Mouse (Mus musculus) CH12.LX (cell line): Measurements from ENCODE around the gene Smlr1. TPM values are rescaled to one million over a fixed set of nuclear protein-coding genes. Genes with fewer than 3 reads are reported as not detected.

Experiments
- DNase-seq: peaks from one replicate; pipeline ENCODE4 v3.0.0-alpha.2; 2013; ENCODE audit errors: extremely low read depth
- H3K27ac ChIP-seq: 2 replicates; pipeline ENCODE4 v1.5.1; 2012; ENCODE audit warnings: low read depth, mild to moderate bottlenecking, control low read depth, moderate library complexity; ENCODE audit not compliant: insufficient read depth
- H3K27me3 ChIP-seq: replicated peaks from 2 replicates; pipeline ENCODE3; 2012; ENCODE audit warnings: inconsistent platforms
- H3K36me3 ChIP-seq, 2 experiments: replicated peaks in 1 of 2; 2 replicates each; pipeline versions ENCODE3 to v1.6.1; 2012; ENCODE audit warnings: inconsistent platforms in 1 of 2, low read length in 1 of 2, mild to moderate bottlenecking in 1 of 2, mixed read lengths in 1 of 2, moderate library complexity in 1 of 2; ENCODE audit not compliant: control insufficient read depth in 1 of 2, insufficient read depth in 1 of 2
- H3K4me1 ChIP-seq, 2 experiments: 2 replicates each; pipeline ENCODE4 v1.6.1; 2012; ENCODE audit warnings: inconsistent platforms in 1 of 2, moderate library complexity in 1 of 2; ENCODE audit not compliant: insufficient read depth in 2 of 2, control insufficient read depth in 1 of 2
- H3K4me2 ChIP-seq: 2 replicates; pipeline ENCODE4 v1.6.1; 2012; ENCODE audit warnings: low read depth, mild to moderate bottlenecking, control low read depth; ENCODE audit not compliant: poor library complexity, insufficient read depth, severe bottlenecking
- H3K4me3 ChIP-seq, 3 experiments: fragments of 150-350 bp in 1 of 3; sonication (generic) in 1 of 3; replicated peaks in 1 of 3; 2 replicates each; pipeline versions ENCODE3 to v1.5.1; 2011 to 2012; ENCODE audit warnings: low read depth in 2 of 3, low read length in 2 of 3, mild to moderate bottlenecking in 2 of 3, moderate library complexity in 2 of 3, control low read depth in 1 of 3, improper control_type of control experiment in 1 of 3, inconsistent platforms in 1 of 3, mixed read lengths in 1 of 3; ENCODE audit not compliant: poor library complexity in 1 of 3
- H3K79me2 ChIP-seq: replicated peaks from 2 replicates; pipeline ENCODE4 v1.6.1; 2012; ENCODE audit warnings: mild to moderate bottlenecking, moderate library complexity; ENCODE audit not compliant: control insufficient read depth, poor library complexity, insufficient read depth, severe bottlenecking; ENCODE audit errors: extremely low read depth
- H3K9ac ChIP-seq: 2 replicates; pipeline ENCODE4 v1.6.1; 2012; ENCODE audit warnings: low read depth, mild to moderate bottlenecking, control low read depth, moderate library complexity; ENCODE audit not compliant: insufficient read depth
- H3K9me3 ChIP-seq: replicated peaks from 2 replicates; pipeline ENCODE3; 2012; ENCODE audit warnings: low read length, inconsistent platforms, mixed read lengths
- CHD1 ChIP-seq: IDR thresholded peaks from 2 replicates; pipeline ENCODE4 v1.6.1; 2012; ENCODE audit warnings: low read depth, low read length, improper control_type of control experiment, inconsistent platforms
- CTCF ChIP-seq, 2 experiments: IDR thresholded peaks in 1 of 2; conservative IDR thresholded peaks in 1 of 2; 2 replicates each; pipeline ENCODE4 v1.5.1; 2011 to 2012; ENCODE audit warnings: low read depth in 2 of 2, low read length in 2 of 2, improper control_type of control experiment in 1 of 2, inconsistent platforms in 1 of 2, mild to moderate bottlenecking in 1 of 2, moderate library complexity in 1 of 2
- E2F4 ChIP-seq: IDR thresholded peaks from 2 replicates; pipeline ENCODE4 v1.6.1; 2011; ENCODE audit warnings: low read depth, low read length, improper control_type of control experiment; ENCODE audit not compliant: insufficient replicate concordance
- GABPA ChIP-seq: IDR thresholded peaks from 2 replicates; pipeline ENCODE4 v1.6.1; 2012; ENCODE audit warnings: low read depth, low read length, improper control_type of control experiment, inconsistent platforms; ENCODE audit not compliant: insufficient replicate concordance
- HCFC1 ChIP-seq: IDR thresholded peaks from 2 replicates; pipeline ENCODE4 v1.6.1; 2012; ENCODE audit warnings: low read depth, mild to moderate bottlenecking, inconsistent platforms, low read length, improper control_type of control experiment
- IRF4 ChIP-seq: IDR thresholded peaks from 2 replicates; pipeline ENCODE4 v1.6.1; 2014; ENCODE audit warnings: low read depth, mild to moderate bottlenecking, inconsistent platforms, low read length, improper control_type of control experiment
- JUN ChIP-seq: IDR thresholded peaks from 2 replicates; pipeline ENCODE4 v1.6.1; 2011; ENCODE audit warnings: low read depth, mild to moderate bottlenecking, low read length, improper control_type of control experiment, moderate library complexity; ENCODE audit not compliant: insufficient read depth
- KAT2A ChIP-seq: IDR thresholded peaks from 2 replicates; pipeline ENCODE4 v1.6.1; 2012; ENCODE audit warnings: low read length, improper control_type of control experiment, inconsistent platforms; ENCODE audit not compliant: insufficient replicate concordance
- MAX ChIP-seq: IDR thresholded peaks from 2 replicates; pipeline ENCODE4 v1.6.1; 2011; ENCODE audit warnings: low read length, improper control_type of control experiment
- MEF2A ChIP-seq: IDR thresholded peaks from 2 replicates; pipeline ENCODE4 v1.6.1; 2014; ENCODE audit warnings: low read depth, mild to moderate bottlenecking, inconsistent platforms, low read length, improper control_type of control experiment, borderline replicate concordance
- MYC ChIP-seq: IDR thresholded peaks from 2 replicates; pipeline ENCODE4 v1.6.1; 2011; ENCODE audit warnings: low read depth, mild to moderate bottlenecking, improper control_type of control experiment, low read length
- NRF1 ChIP-seq: IDR thresholded peaks from 2 replicates; pipeline ENCODE4 v1.6.1; 2014; ENCODE audit warnings: low read depth, mild to moderate bottlenecking, inconsistent platforms, low read length, improper control_type of control experiment, moderate library complexity
- POLR2AphosphoS2 ChIP-seq: IDR thresholded peaks from 2 replicates; pipeline ENCODE4 v1.6.1; 2011; ENCODE audit warnings: low read depth, low read length, improper control_type of control experiment
- RAD21 ChIP-seq: IDR thresholded peaks from 2 replicates; pipeline ENCODE4 v1.6.1; 2011; ENCODE audit warnings: low read depth, mild to moderate bottlenecking, low read length, improper control_type of control experiment, moderate library complexity
- RCOR1 ChIP-seq: conservative IDR thresholded peaks from 2 replicates; pipeline ENCODE4 v1.6.1; 2012; ENCODE audit warnings: low read depth, mild to moderate bottlenecking, inconsistent platforms, low read length, improper control_type of control experiment
- SMC3 ChIP-seq: IDR thresholded peaks from 2 replicates; pipeline ENCODE4 v1.6.1; 2011; ENCODE audit warnings: low read depth, low read length, improper control_type of control experiment
- TBP ChIP-seq: conservative IDR thresholded peaks from 2 replicates; pipeline ENCODE4 v1.6.1; 2011; ENCODE audit warnings: low read depth, low read length, improper control_type of control experiment
- USF1 ChIP-seq: IDR thresholded peaks from 2 replicates; pipeline ENCODE4 v1.6.1; 2014; ENCODE audit warnings: low read depth, mild to moderate bottlenecking, inconsistent platforms, low read length, improper control_type of control experiment
- ZC3H11A ChIP-seq: IDR thresholded peaks from 2 replicates; pipeline ENCODE4 v1.6.1; 2012; ENCODE audit warnings: low read depth, mild to moderate bottlenecking, inconsistent platforms, low read length, improper control_type of control experiment
- ZKSCAN1 ChIP-seq: IDR thresholded peaks from 2 replicates; pipeline ENCODE4 v1.6.1; 2012; ENCODE audit warnings: low read depth, inconsistent platforms, low read length, improper control_type of control experiment, borderline replicate concordance
- dilution Hi-C: fragments of 300-500 bp; cut with MboI; formaldehyde crosslinking; loops from 2 replicates; pipeline ENCODE4 v1.14.3; 2020; ENCODE audit warnings: low sequenced_read_pairs; ENCODE audit not compliant: extremely low pct_unique_long_range_greater_than_20kb, extremely low pct_ligation_motif_present
- in situ Hi-C: fragments of 300-500 bp; cut with MboI; formaldehyde crosslinking; loops from 3 replicates; pipeline ENCODE4 v1.14.3; 2019; ENCODE audit warnings: low sequenced_read_pairs, low pct_ligation_motif_present, low pct_unique_long_range_greater_than_20kb, mixed read lengths
- polyA plus RNA-seq: library from polyadenylated mRNA; unstranded; fragments of >175 nt; gene quantifications from 2 replicates; pipeline ENCODE4 v1.2.1, GENCODE M21; 2012; ENCODE audit warnings: low read depth; ENCODE audit not compliant: insufficient read length
- total RNA-seq, 2 experiments: library from RNA; depleted of rRNA; stranded (reverse); fragments of 300-350 nt in 1 of 2; fragments of >200 nt in 1 of 2; gene quantifications; 2 replicates each; pipeline ENCODE4 v1.2.3; 2012 to 2014

Gene Smlr1
- total and polyA plus RNA-seq, 3 experiments = not detected

DNA sequence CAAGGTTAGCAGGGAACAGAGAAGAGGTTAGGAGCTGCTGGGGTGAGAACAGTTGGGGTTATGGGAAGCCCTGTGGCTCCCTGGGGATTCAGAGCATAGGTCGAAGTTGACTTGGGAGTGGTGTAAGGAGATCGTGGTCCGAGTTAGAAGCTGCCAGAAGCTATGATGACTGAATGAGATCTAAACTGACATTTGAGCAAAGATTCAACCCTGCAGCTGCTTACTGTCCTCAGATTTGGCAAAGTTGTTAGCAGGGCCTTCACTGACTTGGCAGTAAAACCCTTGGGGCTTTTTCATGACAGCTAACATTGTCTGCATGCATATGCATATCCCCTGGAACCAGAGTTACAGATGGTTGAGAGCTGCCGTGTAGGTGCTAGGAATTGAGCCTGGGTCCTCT, 9.9 kb downstream of the Smlr1 start:
- Histone ChIP-seq H3K79me2 (no peaks in the 10 kb centered on the region), H3K27ac (no peak overlapping the region), H3K27me3 (no peaks in the 10 kb centered on the region), H3K9ac (no peak overlapping the region), H3K4me1 (no peaks in the 10 kb centered on the region), H3K9me3 (no peaks in the 10 kb centered on the region), H3K4me3 (no peak overlapping the region), H3K36me3 (peaks cover 4 to 29% of the 10 kb centered on the region in 2 experiments), H3K4me2 (no peak overlapping the region)
- dilution Hi-C loops = no loop called here
- TF ChIP-seq E2F4 (no peak), NRF1 (no peak), SMC3 (no peak), ZKSCAN1 (no peak), RCOR1 (no peak), KAT2A (no peak), MYC (no peak), JUN (no peak), MAX (no peak), POLR2AphosphoS2 (no peak), MEF2A (no peak), IRF4 (no peak), HCFC1 (no peak), ZC3H11A (no peak), GABPA (no peak), USF1 (no peak), TBP (no peak), CHD1 (no peak)
- in situ Hi-C loops = no loop called here
- no peak for DNase-seq

DNA sequence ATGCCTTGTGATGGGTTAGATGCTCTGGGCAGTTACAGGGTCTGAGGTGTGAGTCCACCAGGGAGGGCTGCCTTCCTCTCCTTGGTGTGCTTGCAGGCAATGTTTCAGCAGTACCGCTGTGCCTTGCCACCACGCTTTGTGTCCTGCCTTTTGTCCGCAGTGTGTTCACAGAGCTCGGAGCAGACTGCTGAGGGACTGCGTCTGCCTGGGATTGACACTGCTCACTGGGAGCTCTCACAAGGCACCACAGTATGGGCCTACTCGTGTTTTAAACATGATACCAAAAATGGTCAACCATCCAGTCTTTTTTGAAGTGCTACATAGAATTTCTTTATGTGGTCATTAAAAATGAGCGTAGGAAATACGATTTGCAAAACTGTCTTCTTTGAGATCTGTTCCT, 12.3 kb downstream of the Smlr1 start:
- dilution Hi-C loops = no loop called here
- no peak for DNase-seq
- in situ Hi-C loops = no loop called here

More for the DNA sequence above, 12.3 kb downstream of the Smlr1 start:
- Histone ChIP-seq H3K9me3 (no peaks in the 10 kb centered on the region), H3K27ac (no peak overlapping the region), H3K79me2 (no peaks in the 10 kb centered on the region), H3K4me1 (no peaks in the 10 kb centered on the region), H3K4me2 (no peak overlapping the region), H3K9ac (no peak overlapping the region), H3K4me3 (no peak overlapping the region), H3K36me3 (peaks cover 4 to 45% of the 10 kb centered on the region in 2 experiments), H3K27me3 (no peaks in the 10 kb centered on the region)
- TF ChIP-seq TBP (no peak), ZKSCAN1 (no peak), CTCF (conservative IDR thresholded peaks at IDR 0.05 in 1 of 2, IDR thresholded peaks at IDR 0.05 in 1 of 2; ENCODE audit: low read depth in 2 of 2, low read length in 2 of 2) (no peak), USF1 (no peak), KAT2A (no peak), RAD21 (no peak), NRF1 (no peak)
